Mouse (Mus musculus): Measurements from ENCODE around the gene Rassf1. TPM values are rescaled to one million over a fixed set of nuclear protein-coding genes. Genes with fewer than 3 reads are reported as not detected.

The Rassf1 gene
- total RNA-seq, 2 experiments from 2014 or later, result 27.3 to 38.8 TPM

DNA sequence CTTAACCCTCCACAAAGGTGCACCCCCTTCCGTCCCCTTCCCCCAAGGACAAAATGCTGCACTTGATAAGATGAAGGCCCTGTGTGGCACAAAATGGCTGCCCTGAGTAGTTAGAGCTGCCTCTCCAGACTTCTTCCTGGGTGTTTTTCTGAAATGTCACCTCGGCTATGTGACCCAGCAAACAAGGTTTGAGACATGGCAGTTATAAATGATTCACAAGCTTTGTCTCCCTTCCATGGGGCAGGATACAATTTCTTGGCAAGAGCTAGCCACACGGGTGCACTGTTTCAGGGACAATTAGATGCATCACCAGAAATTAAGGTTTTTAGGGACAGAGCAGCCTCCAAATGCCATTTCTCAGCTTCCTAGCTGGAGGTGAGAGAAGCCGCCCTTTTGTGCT, 10.9 kb upstream of the Rassf1 start:
- no peak for ATAC-seq (replicated peaks; ENCODE audit: poor library complexity)

DNA sequence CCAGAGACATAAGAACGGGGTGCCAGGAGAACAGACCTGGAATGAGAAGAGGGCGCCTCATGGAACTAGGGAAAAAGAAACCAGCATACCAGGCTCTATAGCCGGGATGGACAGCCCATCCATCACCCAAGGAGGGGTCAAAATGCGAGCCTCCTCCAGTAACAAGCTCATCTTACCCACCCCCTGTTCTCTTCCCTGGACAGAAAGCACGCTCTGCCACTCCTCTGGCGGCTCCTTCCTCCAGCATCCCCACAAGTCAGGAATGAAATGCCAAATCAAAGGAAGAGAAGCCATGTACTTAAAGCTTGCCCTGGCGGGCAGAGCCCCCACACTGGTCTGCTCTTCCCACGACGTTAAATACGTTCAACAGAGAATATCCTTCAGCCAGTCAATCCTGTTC, 10.3 kb upstream of the Rassf1 start:
- ATAC-seq (replicated peaks; ENCODE audit: poor library complexity), result no peak

DNA sequence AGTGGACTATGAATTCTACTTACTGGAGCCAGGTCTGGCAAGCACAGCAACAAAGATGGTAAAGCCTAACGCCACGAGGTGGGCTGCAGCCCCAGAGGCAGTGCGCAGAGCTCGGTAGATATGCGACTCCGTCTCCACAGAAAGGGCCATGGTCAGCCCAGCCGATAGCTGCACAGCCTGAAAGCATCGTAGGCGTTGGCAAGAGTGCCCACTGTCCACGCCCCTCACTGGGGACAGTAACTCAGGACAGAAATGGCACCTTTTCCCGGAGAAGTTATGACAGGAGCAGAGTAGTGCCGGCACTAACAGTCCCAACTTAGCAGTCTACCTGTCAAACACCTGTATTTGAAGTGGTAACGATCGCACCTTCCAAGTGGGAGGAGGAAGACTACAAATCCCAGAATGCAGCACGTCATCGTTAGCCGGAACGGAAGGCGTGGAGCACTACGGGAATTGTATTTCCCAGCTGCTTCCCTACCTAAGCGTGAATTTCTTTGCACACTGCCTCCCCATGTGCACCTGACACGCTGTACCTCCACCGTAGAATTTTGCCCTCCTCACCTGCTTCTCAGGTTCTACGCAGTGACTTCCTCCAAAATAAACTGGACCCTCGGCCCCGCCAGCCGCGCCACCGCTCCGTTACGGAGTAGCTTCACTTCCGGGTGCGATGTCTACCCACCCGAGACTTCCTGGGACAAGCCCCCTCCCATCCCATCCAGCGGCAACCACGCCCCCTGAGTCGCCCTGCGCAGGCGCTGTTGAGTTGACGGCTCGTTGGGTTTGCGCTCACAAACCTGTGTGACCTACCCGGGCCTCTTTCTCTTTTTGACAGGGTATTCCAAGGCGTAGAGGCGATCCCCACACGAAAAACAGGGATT, 9.6 kb upstream of the Rassf1 start, which contains the start of the genes Cyb561d2 and Nprl2:
Gene Cyb561d2, minus strand, starts transcription at position 720 of the 878 bp plus-strand sequence.
Gene Nprl2, plus strand, starts transcription at position 753 of the 878 bp plus-strand sequence.
- peak; percentile 83 for ATAC-seq (replicated peaks; ENCODE audit: poor library complexity)

DNA sequence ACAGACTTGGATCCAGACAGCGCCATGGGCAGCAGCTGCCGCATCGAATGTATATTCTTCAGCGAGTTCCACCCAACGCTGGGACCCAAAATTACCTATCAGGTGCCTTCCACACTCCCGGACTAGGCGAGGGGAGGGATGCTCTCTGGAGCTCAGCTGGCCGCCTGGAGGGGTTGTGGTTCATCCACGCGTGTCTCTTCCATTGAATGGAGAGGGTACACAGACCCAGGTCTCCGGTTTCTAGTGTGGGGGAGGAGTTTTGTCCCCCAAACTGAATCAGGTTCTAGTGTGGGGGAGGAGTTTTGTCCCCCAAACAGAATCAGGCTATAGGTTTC, 9.0 kb upstream of the Rassf1 start:
- 0 out of 2 replicates have a peak, but pooled peaks have one; percentile 0 for ATAC-seq (replicated peaks; ENCODE audit: poor library complexity)

DNA sequence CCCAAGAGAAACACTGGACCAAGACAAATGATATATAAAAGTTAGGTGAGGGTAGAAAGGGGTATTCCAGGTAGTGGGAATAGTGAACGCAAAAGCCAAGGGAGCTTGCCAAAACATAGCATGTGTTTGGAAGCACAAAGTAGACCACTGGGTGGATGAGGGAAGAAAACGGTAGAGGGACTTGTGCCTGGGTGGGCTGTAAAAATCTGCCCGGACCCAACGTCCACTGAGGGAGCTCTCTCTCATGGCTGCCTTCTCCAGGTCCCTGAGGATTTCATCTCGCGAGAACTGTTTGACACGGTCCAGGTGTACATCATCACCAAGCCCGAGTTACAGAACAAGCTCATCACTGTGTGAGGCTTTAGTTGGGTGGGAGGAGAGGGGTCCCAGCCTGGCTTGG, 8.6 kb upstream of the Rassf1 start:
- ATAC-seq (replicated peaks; ENCODE audit: poor library complexity), result no peak

DNA sequence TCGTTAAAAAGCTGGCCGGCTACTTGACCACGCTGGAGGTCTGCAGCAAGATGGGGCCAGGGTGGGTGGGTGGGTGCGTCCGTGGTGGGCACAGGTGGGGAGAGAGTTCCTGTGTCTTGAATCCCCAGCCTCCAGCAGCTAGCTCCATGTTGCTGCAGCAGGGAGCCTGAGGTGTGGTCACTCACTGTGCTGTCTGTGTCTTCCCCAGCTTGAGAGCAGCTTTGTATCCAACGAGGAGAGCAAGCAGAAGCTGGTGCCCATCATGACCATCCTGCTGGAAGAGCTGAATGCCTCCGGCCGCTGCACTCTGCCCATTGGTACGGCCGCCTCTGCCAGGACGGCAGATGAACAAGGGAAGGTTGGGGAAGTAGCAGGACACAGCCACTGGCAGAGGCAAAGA, 8.1 kb upstream of the Rassf1 start:
- no peak for ATAC-seq (replicated peaks; ENCODE audit: poor library complexity)

DNA sequence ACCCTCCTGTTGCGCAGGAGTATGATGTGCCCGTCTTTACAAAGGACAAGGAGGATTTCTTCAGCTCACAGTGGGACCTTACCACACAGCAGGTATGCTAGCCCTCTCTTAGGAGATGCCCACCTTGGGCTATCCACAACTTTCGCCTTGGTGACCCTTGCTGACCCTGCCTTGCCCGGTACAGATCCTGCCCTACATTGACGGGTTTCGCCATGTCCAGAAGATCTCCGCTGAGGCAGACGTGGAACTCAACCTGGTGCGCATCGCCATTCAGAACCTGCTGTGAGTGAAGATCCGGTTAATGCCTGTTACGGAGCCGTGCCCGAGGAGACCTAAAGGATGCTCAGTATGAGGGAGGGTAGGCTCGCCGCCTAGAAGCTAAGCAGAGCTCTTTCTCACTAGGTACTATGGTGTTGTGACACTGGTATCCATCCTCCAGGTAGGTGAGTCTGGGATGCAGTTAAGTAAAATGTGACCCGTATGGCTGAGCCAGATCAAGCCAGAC, 7.1 kb upstream of the Rassf1 start:
- ATAC-seq (replicated peaks; ENCODE audit: poor library complexity), result no peak

DNA sequence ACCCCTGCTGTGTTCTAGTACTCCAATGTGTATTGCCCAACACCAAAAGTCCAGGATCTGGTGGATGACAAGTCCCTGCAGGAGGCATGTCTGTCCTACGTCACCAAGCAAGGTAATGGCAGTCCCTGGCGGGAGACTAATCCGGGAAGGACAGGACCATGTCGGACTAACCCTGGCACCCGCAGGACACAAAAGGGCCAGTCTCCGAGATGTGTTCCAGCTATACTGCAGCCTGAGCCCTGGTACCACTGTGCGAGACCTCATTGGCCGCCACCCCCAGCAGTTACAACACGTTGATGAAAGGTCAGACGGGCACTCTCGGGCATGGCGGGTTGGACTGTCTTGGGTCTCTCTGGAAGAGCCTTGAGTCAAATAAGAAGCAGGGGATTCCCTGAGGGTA, 6.6 kb upstream of the Rassf1 start:
- ATAC-seq (replicated peaks; ENCODE audit: poor library complexity), result no peak

DNA sequence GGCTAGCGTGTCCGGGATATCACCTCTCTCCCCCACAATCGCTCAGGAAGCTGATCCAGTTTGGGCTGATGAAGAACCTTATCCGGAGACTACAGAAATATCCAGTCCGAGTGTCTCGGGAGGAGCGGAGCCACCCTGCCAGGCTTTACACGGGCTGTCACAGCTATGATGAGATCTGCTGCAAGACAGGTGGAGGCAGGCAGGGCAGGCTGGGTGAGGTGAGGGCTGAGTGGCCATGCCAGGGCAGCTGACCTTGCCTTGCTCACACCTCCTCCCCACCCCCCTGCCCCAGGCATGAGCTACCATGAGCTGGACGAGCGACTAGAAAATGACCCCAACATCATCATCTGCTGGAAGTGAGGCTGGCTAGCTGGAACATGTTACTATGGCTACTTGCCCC, 6.2 kb upstream of the Rassf1 start:
- no peak for ATAC-seq (replicated peaks; ENCODE audit: poor library complexity)

DNA sequence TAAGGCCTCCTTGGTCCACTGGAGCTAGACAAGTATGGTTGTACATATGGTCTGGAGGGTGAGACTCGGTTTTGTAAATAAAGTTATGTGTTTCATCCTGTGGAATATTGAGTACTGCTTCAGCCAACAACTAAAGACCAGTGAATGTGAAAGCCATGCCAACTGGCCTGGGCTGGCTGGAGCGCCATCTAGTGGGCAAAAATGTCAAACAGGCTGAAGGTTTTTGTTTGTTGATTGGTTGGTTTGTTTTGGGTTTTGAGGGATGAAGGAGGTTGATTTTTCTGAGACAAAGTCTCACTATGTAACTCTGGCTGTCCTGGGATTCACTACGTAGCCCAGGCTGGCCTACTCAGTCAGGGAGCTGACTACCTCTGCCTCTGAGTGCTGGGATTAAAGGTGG, 5.8 kb upstream of the Rassf1 start:
- peak; percentile 16; the same call in 1 of the 2 replicates for ATAC-seq (replicated peaks; ENCODE audit: poor library complexity)

DNA sequence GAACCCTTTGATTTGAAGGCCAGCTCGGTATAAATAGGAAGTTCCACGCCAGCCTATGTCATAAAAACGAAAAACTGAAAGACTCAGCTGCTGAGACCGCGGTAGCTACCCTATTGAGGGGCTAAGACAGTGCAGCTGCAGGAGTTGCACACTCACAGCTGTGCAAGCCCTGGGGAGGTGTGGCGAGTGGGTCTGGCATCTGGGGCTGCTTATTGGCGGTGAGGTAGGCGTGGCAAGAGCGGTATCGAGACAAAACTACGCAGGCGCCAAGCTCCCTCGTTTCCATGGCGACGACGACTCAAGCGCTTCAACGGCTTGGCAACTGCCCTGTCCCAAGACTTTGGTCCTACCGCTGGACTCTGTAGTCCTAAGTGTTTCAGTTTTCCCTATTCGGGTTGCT, 4.3 kb upstream of the Rassf1 start, which contains the start of gene Zmynd10:
Gene Zmynd10, plus strand, starts transcription at position 273 of the 400 bp plus-strand sequence.
- ATAC-seq (replicated peaks; ENCODE audit: poor library complexity), result peak; percentile 71

DNA sequence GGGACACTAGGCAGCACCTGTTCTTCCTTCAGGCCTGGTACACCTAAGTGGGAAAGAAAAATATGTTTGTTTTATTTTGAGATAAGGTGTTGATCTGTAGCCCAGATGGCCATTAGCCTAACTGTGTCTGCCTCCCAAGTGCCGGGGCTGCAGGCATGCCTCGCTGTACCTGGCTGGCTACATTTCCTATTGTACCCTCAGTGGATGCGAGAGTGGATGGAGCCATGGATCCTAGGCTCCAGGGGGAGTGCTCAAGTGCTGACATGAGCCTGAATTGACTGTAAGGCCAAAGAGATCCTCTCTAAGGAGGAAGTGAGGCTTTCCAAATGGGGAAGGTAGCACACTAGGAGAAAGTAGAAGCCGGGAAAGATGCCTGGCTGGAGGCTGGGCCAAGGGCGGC, 3.4 kb upstream of the Rassf1 start:
- ATAC-seq (replicated peaks; ENCODE audit: poor library complexity), result no peak

DNA sequence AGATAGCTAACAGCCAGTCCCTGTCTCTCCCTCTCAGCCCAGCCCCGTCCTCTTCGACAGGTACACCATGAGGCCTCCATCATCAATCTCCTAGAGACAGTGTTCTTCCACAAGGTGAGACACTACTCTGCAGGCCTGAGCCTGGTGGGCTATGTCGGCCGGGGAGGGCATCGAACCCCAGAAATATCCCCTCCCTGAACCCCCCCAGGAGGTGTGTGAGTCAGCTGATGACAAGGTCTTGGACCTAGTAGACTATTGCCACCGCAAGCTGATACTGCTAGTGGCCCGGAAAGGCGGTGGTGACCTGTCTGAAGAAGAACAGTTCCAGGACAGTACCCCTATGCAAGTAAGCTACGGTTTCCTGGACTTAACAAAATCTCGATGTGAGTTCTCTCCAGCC, 2.5 kb upstream of the Rassf1 start:
- no peak for ATAC-seq (replicated peaks; ENCODE audit: poor library complexity)

DNA sequence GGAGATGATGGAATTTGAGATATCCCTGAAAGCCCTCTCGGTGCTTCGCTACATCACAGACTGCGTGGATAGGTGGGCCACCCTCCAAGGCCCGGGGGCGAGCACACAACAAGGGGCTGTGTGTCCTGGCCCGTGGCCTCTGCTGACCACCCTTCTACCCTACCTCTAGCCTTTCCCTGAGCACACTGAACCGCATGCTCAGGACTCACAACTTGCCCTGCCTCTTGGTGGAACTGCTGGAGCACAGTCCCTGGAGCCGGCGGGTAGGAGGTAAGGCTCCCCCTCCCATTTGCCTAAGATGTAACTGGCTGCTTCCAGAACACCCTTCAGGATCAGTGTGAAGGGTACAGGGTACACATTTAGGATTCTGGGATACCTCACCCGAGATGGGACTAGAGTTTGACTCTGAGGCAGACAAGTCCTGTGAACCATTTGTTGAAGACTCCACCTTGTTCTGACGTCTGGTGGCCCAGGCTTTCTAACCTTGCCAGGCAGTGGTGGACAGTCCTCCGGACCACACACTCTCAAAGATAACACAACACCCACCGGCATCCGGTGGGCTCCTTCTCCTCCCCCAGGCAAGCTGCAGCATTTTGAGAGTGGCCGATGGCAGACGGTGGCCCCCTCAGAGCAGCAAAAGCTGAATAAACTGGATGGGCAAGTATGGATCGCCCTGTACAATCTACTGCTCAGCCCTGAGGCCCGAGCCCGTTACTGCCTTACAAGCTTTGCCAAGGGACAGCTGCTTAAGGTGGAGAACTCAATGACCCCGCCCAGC, 1.9 kb upstream of the Rassf1 start:
- no peak for ATAC-seq (replicated peaks; ENCODE audit: poor library complexity)

DNA sequence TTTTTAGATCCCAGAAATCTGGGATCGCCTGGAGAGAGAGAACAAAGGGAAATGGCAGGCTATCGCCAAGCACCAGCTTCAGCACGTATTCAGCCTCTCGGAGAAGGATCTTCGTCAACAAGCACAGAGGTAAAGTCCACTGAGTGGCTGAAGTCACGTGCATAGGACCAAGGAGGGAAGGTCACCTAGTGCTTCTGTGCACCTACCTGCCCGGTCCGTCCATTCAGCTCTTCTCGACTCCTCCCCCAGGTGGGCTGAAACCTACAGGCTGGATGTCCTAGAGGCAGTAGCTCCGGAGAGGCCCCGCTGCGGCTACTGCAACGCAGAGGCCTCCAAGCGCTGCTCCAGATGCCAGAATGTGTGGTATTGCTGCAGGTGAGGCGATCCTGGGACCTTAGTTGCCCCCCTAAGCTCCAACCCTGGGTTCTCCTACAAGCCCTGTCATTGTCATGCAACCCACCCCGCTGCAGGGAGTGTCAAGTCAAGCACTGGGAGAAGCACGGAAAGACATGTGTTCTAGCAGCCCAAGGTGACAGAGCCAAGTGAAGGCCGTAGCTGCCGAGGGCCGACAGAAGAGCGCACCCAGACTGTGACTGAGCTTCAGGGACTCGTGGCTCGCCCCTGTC, 751 bp upstream of the Rassf1 start:
- no peak for ATAC-seq (replicated peaks; ENCODE audit: poor library complexity)

DNA sequence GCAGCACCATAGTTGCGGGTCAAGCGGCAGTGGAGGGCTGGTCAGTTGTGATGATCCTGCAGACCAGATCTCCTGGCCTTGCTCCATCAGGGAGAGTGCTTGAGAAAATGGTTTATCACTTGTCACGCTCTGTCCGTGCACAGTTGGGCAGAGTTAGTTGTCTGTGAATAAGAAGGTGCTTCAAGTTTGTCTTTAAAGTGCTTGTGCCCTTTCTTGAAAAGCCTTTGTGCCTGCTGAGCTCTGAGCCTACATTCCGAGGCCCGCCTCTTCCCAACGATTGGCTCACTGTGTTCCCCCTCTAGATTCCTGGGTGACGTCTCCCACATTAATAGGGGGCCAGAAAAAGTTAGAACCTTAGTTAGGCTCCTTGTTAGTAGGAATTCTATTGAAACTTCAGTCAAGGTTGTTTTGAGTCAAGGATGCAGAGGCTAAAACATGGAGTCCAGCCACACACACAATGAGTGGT, 568 bp downstream of the Rassf1 start:
- ATAC-seq (replicated peaks; ENCODE audit: poor library complexity), result no peak

DNA sequence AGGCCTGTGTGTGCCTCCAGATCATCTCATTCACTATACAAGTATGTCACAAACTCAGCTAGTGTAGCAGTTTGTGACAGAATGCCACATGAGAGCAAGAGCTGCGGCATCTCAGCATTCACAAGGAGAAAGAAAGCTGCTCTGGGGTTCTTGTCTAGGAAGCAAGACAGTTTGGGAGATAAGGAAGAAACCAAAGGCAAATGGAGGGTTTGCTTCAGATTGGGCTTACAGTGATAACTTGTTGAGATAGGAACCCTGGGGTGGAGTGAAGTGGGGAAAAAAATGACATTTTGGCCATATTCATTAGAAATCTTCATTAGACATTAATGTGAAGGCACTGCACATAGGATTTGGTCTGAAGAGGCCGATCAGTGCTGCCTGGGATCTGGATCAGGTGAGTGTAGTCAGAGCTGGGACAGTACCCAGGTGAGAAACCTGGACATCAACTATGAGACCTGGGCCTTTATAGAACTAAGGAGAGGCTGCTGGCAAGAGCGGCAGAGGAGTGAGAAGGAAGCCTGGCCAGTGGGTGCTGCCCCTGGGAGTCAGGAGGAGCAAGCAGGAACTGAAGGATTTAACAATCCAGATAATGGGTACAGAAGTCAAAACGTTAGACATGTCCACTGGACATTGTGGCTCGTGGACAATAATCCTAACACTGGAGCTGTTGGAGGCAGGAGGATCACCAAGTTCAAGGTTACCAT, 1.5 kb downstream of the Rassf1 start:
- no peak for ATAC-seq (replicated peaks; ENCODE audit: poor library complexity)

DNA sequence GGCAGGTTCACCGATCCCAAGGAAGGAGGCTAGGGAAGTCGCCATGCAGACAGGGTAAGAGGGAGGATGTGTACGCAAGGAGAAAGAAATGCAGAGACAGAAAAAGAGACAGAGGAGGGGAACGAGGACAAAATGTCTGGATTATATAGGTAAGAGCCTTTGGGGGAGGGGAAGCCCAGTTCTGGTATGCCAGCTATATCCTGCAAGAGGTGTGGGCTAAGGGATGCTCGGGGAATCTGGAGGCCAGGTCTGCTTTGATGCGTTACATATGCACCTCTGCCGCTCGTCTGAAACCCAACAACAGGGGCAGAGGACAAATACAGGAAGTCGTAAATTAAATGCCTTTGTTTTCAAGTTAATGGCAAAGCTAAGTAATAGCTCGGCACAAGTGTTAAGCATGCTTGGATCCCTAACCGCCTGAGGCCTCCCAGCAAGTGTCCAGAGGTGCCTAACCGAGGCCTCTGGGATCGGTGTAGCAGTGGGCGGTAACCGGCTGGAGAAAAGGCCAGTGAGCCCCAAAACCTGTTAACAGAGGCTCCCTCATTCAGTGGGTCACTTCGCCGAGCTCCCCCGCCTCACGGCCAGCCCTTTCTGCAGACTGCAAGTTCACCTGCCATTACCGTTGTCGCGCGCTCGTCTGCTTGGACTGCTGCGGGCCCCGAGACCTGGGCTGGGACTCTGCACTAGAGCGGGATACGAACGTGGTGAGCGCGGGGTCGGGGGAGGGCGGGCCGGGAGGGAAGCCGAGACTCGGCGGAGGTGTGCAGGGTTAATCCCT, 2.4 kb downstream of the Rassf1 start:
- ATAC-seq (replicated peaks; ENCODE audit: poor library complexity), result peak; percentile 2

DNA sequence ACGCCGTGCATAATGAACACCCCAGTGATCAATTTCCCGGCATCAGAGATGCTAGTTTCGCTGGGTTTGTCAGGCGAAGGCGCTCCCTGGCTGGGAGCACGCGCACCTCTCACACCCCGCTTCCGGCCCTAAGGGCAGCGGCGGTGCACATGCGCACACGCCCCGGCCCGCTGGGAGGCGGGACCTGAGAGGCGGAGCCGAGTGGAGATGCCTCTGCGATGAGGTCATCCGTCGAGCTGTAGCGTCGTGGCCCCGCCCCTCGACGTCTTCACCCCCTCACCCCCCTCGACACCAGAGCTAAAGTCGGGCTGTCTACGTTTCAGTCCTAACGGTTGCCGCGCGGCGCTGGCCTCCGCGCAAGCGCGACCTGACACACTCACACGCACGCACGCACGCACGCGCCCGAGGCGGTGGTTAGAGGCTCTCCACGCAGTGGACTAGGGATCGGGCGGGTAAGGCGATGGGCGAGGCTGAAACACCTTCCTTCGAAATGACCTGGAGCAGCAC, 3.0 kb downstream of the Rassf1 start:
- peak; percentile 85 for ATAC-seq (replicated peaks; ENCODE audit: poor library complexity)
